Mouse (Mus musculus) CD8-positive naive resting alpha-beta T cell, adult 2 months (primary cell): Measurements from ENCODE around the gene Fam43b.

Experiments used
- DNase-seq, 2 experiments: peaks; one replicate each; pipeline ENCODE4 v3.0.0; 2022; ENCODE audit warnings: low read depth in 2 of 2, low spot score in 2 of 2

Gene Fam43b

DNA sequence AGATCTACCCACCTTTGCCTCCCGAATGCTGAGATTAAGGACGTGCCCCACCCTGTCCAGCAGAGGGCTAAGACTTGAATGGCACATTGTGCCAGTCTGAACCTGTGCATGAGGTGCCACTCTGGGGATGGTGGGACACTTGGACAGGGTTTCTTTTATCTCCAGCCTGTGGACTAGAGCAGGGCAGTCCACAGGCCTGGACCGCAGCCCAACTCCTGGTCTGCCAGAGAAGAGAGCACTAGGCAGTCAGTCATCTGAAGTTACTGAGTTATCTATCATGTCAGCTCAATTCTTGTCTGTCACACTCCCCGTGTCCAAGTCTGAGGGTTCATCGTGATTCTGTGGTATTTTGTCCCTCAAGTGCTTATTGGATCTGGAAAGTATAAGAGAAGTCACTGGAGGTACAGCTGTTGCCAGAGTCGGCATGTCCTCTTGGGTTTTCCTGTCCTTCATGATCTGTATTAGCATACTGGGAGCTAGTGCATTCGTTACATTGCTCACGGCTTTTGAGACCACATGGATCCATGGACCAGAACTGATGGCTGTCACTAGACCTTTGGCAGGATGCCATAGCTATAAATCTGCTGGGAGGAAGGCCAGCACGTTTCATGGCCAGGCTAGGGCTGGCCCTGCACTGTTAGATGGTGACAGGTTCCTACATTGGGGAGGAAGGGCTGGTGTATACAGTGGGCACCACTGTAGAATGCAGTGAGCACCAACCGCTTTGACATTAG lies 42.7 kb downstream of the Fam43b start:
- DNase-seq, result no peak

DNA sequence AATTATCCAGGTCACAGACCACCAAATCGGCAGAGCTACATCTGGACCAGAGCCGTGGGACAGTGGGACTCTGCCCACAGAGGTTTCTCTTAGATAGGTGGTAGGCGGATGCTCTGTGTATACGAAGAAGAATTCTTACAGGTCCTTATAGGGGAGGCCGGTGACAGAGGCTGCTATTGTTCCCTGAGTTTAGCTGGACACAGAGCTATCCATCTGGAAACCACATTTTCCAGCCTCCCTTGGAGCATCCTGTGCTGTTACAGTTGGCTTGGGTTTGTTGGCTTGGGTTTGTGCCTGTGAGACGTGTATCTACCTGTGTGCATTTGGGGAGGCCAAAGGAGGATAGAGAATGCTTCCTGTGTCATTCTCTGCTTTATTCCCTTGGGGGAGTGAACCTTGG lies 43.6 kb downstream of the Fam43b start:
- DNase-seq, result no peak

GRCm38 (mm10) chr4:138351821-138352220 lies 44.5 kb downstream of the Fam43b start:
- no peak for DNase-seq

DNA sequence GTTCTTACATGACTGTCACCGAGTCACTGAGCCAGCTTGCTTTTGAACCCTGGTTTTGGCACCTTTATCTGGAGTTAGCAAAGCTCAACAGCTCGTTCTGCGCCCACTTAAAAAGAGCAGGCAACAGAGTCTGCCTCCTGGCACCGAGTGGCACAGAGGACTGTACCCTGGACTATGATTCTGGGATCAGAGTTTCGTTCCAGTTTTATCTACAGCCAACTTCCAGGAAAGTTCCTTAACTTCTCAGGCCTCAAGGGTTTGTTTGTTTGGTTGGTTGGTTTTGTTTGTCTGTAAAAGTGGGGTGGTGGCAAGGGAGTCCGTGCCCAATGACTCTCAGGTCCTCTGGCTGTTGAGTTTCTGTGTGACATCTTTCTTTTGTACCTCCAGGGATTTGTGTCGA lies 47.6 kb downstream of the Fam43b start:
- DNase-seq, result no peak

- no peak for DNase-seq
Measured at GRCm38 (mm10) chr4:138347280-138347679, 49.0 kb downstream of the Fam43b start.

DNA sequence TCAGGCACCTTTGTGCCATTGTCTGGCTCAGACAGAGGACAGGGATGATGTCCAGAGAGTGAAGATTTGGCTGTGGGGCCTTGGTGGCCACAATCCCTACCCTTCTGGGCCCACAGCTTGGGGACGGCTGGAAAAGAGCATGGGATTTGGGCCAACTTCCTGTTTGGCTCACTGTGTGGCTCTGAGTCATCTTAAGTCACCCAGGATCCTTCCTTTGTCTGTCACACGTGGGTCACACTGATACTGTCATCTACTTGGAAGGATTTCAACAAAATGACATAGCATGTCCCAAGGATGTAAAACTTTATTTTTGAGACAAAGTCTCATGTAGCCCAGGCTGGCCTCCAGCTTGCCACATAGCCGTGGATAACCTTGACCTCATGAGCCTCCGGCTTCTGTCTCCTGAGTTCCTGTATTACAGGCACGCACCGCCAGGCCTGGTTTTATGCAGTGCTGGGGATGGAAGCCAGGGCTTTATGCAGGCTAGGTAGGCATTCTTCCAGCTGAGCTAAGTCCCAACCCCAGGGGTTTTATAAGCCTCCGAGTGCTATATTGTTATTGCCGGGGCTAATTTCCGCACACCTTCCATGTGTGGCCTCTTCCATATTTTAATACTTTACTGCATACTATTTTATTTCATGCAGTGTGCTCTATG lies 51.3 kb downstream of the Fam43b start:
- DNase-seq, result no peak
